Mouse (Mus musculus): ENCODE results near the gene Hivep3. TPM values are rescaled to one million over a fixed set of nuclear protein-coding genes. Genes with fewer than 3 reads are reported as not detected.

Gene Hivep3
- total and polyA plus RNA-seq, 3 experiments = 14.4 to 32.3 (median 21.2) TPM

GRCm38 (mm10) chr4:119875592-119875991 is 142.0 kb downstream of the Hivep3 start:
- no peak overlapping the region for H3K4me3 ChIP-seq (replicated peaks in 1 of 3; ENCODE audit: low read depth in 2 of 3, low read length in 2 of 3, poor library complexity in 1 of 3)
- no peak overlapping the region for H3K27ac ChIP-seq (ENCODE audit: insufficient read depth, low read depth)
- DNase-seq (ENCODE audit: extremely low read depth) = no peak
- TF ChIP-seq CHD2 (IDR thresholded peaks at IDR 0.05; ENCODE audit: low read length) (no peak), CTCF (conservative IDR thresholded peaks at IDR 0.05 in 1 of 2, IDR thresholded peaks at IDR 0.05 in 1 of 2; ENCODE audit: low read depth in 2 of 2, low read length in 2 of 2) (no peak), USF2 (conservative IDR thresholded peaks at IDR 0.05; ENCODE audit: low read depth, low read length) (no peak), MAZ (IDR thresholded peaks at IDR 0.05; ENCODE audit: low read depth, low read length) (no peak), ZNF384 (IDR thresholded peaks at IDR 0.05; ENCODE audit: low read depth, low read length) (no peak), MAX (IDR thresholded peaks at IDR 0.05; ENCODE audit: low read length) (no peak), NRF1 (IDR thresholded peaks at IDR 0.05; ENCODE audit: low read depth, low read length) (no peak), KAT2A (IDR thresholded peaks at IDR 0.05; ENCODE audit: insufficient replicate concordance, low read length) (no peak), RAD21 (IDR thresholded peaks at IDR 0.05; ENCODE audit: low read depth, low read length) (no peak), MEF2A (IDR thresholded peaks at IDR 0.05; ENCODE audit: borderline replicate concordance, low read depth, low read length) (no peak), MYC (IDR thresholded peaks at IDR 0.05; ENCODE audit: low read depth, low read length) (no peak), GABPA (IDR thresholded peaks at IDR 0.05; ENCODE audit: insufficient replicate concordance, low read depth, low read length) (no peak), HCFC1 (IDR thresholded peaks at IDR 0.05; ENCODE audit: low read depth, low read length) (no peak), ETS1 (conservative IDR thresholded peaks at IDR 0.05; ENCODE audit: low read depth, low read length) (no peak), UBTF (IDR thresholded peaks at IDR 0.05; ENCODE audit: low read depth, low read length) (no peak), TBP (conservative IDR thresholded peaks at IDR 0.05; ENCODE audit: low read depth, low read length) (no peak)
- H3K4me2 ChIP-seq (ENCODE audit: insufficient read depth, low read depth, poor library complexity, severe bottlenecking) = no peak overlapping the region
- peaks cover 13 to 36% of the 10 kb centered on the region in 2 experiments for H3K36me3 ChIP-seq (replicated peaks in 1 of 2; ENCODE audit: control insufficient read depth in 1 of 2, insufficient read depth in 1 of 2, low read length in 1 of 2)
- no peak overlapping the region for H3K9ac ChIP-seq (ENCODE audit: insufficient read depth, low read depth)
- H3K4me1 ChIP-seq (ENCODE audit: control insufficient read depth in 1 of 2, insufficient read depth in 2 of 2) = peaks cover 3 to 12% of the 10 kb centered on the region in 2 experiments; a peak in 3 of 4 replicates
- H3K27me3 ChIP-seq (replicated peaks) = no peaks in the 10 kb centered on the region
- dilution Hi-C loops (cut with MboI; ENCODE audit: extremely low pct_ligation_motif_present, extremely low pct_unique_long_range_greater_than_20kb, low sequenced_read_pairs) (no loop called here), in situ Hi-C loops (cut with MboI; ENCODE audit: low pct_ligation_motif_present, low pct_unique_long_range_greater_than_20kb, low sequenced_read_pairs) (no loop called here)
- H3K79me2 ChIP-seq (replicated peaks; ENCODE audit: control insufficient read depth, extremely low read depth, insufficient read depth, poor library complexity, severe bottlenecking) = no peaks in the 10 kb centered on the region
- no peaks in the 10 kb centered on the region for H3K9me3 ChIP-seq (replicated peaks; ENCODE audit: low read length)

- dilution Hi-C loops (cut with MboI; ENCODE audit: extremely low pct_ligation_motif_present, extremely low pct_unique_long_range_greater_than_20kb, low sequenced_read_pairs) (no loop called here), in situ Hi-C loops (cut with MboI; ENCODE audit: low pct_ligation_motif_present, low pct_unique_long_range_greater_than_20kb, low sequenced_read_pairs) (no loop called here)
- Histone ChIP-seq H3K27ac (ENCODE audit: insufficient read depth, low read depth) (no peak overlapping the region), H3K27me3 (replicated peaks) (no peaks in the 10 kb centered on the region), H3K4me1 (ENCODE audit: control insufficient read depth in 1 of 2, insufficient read depth in 2 of 2) (peaks cover 3 to 7% of the 10 kb centered on the region in 2 experiments; a peak in 3 of 4 replicates), H3K79me2 (replicated peaks; ENCODE audit: control insufficient read depth, extremely low read depth, insufficient read depth, poor library complexity, severe bottlenecking) (no peaks in the 10 kb centered on the region), H3K36me3 (replicated peaks in 1 of 2; ENCODE audit: control insufficient read depth in 1 of 2, insufficient read depth in 1 of 2, low read length in 1 of 2) (peaks cover 13 to 35% of the 10 kb centered on the region in 2 experiments), H3K4me2 (ENCODE audit: insufficient read depth, low read depth, poor library complexity, severe bottlenecking) (no peak overlapping the region), H3K9ac (ENCODE audit: insufficient read depth, low read depth) (no peak overlapping the region), H3K4me3 (replicated peaks in 1 of 3; ENCODE audit: low read depth in 2 of 3, low read length in 2 of 3, poor library complexity in 1 of 3) (no peak overlapping the region), H3K9me3 (replicated peaks; ENCODE audit: low read length) (no peaks in the 10 kb centered on the region)
- no peak for TF ChIP-seq UBTF (IDR thresholded peaks at IDR 0.05; ENCODE audit: low read depth, low read length)
- TF ChIP-seq POLR2A (IDR thresholded peaks at IDR 0.05; ENCODE audit: low read depth, low read length) = no peak
- no peak for DNase-seq (ENCODE audit: extremely low read depth)
Observed at GRCm38 (mm10) chr4:119876535-119877160, 143.1 kb downstream of the Hivep3 start.
